ENCODE assay signal across 1 mouse cellular context in genomic region chrX:136624905-136625569, GRCm38 (mm10).
TF ChIP-seq lines count a peak whose summit lies in the region.

No protein-coding gene starts in this region.

TF ChIP-seq in MEL, 35 proteins besides CTCF, POLR2A, EP300 and RAD21 (continued from another document):
- TF ChIP-seq UBTF (IDR thresholded peaks at IDR 0.05; ENCODE audit: borderline replicate concordance, insufficient read depth, low read depth, low read length) = no peak
- TF ChIP-seq ZKSCAN1 (IDR thresholded peaks at IDR 0.05; ENCODE audit: low read depth, low read length) = no peak
- no peak for TF ChIP-seq ETS1 (IDR thresholded peaks at IDR 0.05; ENCODE audit: low read depth, low read length)
- no peak for TF ChIP-seq TAL1 (IDR thresholded peaks at IDR 0.05; ENCODE audit: low read length)
- TF ChIP-seq MYC (IDR thresholded peaks at IDR 0.05; ENCODE audit: low read depth, low read length) = no peak
- TF ChIP-seq ZC3H11A (IDR thresholded peaks at IDR 0.05; ENCODE audit: low read depth, low read length) = peak; percentile 39
TF ChIP-seq in MEL: peak in this region for 3.
